Mouse (Mus musculus): ENCODE measurements around the gene Dcun1d1. TPM values are rescaled to one million over a fixed set of nuclear protein-coding genes. Genes with fewer than 3 reads are reported as not detected.

The Dcun1d1 gene
- total and polyA plus RNA-seq, 2 experiments from 2014 or later, result 72.9 to 88.9 TPM

DNA sequence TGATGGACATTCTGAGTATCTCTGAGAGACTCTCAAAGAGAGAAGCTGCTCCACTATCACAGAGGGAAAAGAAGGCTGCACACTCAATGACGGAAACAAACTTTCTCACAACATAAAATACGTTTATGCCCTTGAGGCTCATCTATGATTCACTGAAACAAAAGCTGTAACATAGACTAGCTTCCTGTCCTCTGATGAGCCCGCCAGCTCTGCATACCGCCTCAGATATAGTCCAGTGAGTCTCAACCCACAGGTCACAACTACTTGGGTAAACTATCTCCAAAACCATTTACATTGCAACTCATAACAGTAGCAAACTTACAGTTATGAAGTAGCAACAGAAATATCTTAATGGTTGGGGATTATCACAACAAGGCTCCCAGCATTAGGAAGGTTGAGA lies 14.7 kb downstream of the Dcun1d1 start:
- no peak overlapping the region for H3K4me3 ChIP-seq (ENCODE audit: low read depth, low read length)
- no peak for DNase-seq (ENCODE audit: low spot score)
- peaks cover 10% of the 10 kb centered on the region; the same call in 1 of the 2 replicates for H3K36me3 ChIP-seq (replicated peaks; ENCODE audit: control insufficient read depth, insufficient read depth, low read length)
- H3K9ac ChIP-seq (replicated peaks; ENCODE audit: low read depth, low read length), result no peak overlapping the region
- WGBS, result 60% methylated on average over 4 of the region's 4 CpGs
- peaks cover 14% of the 10 kb centered on the region; the same call in 1 of the 2 replicates for H3K4me1 ChIP-seq (ENCODE audit: control insufficient read depth, insufficient read depth)
- no peak overlapping the region for H3K4me2 ChIP-seq (ENCODE audit: low read depth, low read length)
- H3K27me3 ChIP-seq (ENCODE audit: control insufficient read depth, insufficient read depth, low read length), result no peaks in the 10 kb centered on the region
- no peaks in the 10 kb centered on the region for H3K9me3 ChIP-seq (replicated peaks; ENCODE audit: control insufficient read depth, low read length)
- TF ChIP-seq EP300 (IDR thresholded peaks at IDR 0.05; ENCODE audit: low read depth), result no peak
- no peak for TF ChIP-seq CTCF (IDR thresholded peaks at IDR 0.05; ENCODE audit: low read depth)
- H3K27ac ChIP-seq (ENCODE audit: low read depth), result no peak overlapping the region
- no peak for ATAC-seq (ENCODE audit: insufficient read depth, low read depth)

DNA sequence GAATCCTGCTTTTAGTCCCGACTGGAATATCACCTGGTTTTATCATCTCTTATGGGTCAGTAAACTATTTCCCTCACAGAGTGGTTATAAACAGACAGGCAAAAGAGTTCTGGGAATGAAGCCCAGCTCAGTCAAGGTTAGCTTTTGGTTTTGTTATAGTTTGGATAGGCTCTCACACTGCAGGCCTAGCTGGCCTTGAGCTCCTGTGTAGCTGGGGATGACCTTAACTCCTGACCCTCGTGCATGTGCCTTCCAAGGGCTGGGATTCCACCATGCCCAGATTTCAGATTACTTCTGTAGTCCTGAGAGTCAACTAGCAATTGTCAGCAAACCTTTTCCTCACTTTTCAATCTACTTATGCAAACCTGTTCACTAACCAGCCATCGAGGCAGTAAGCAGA lies 19.0 kb downstream of the Dcun1d1 start:
- TF ChIP-seq CTCF (IDR thresholded peaks at IDR 0.05; ENCODE audit: low read depth) (no peak), EP300 (IDR thresholded peaks at IDR 0.05; ENCODE audit: low read depth) (no peak)
- Histone ChIP-seq H3K27ac (ENCODE audit: low read depth) (no peak overlapping the region), H3K36me3 (replicated peaks; ENCODE audit: control insufficient read depth, insufficient read depth, low read length) (peaks cover 30% of the 10 kb centered on the region), H3K9ac (replicated peaks; ENCODE audit: low read depth, low read length) (no peak overlapping the region), H3K4me3 (ENCODE audit: low read depth, low read length) (no peak overlapping the region), H3K4me2 (ENCODE audit: low read depth, low read length) (no peak overlapping the region), H3K4me1 (ENCODE audit: control insufficient read depth, insufficient read depth) (no peaks in the 10 kb centered on the region), H3K27me3 (ENCODE audit: control insufficient read depth, insufficient read depth, low read length) (no peaks in the 10 kb centered on the region), H3K9me3 (replicated peaks; ENCODE audit: control insufficient read depth, low read length) (no peaks in the 10 kb centered on the region)
- ATAC-seq (ENCODE audit: insufficient read depth, low read depth), result no peak
- no peak for DNase-seq (ENCODE audit: low spot score)
- 50% methylated on average over 3 of the region's 3 CpGs for WGBS

GRCm38 (mm10) chr3:35908982-35909680 lies 28.1 kb downstream of the Dcun1d1 start:
- 79% methylated on average over 7 of the region's 7 CpGs for WGBS
- Histone ChIP-seq H3K27ac (ENCODE audit: low read depth) (no peak overlapping the region), H3K9me3 (replicated peaks; ENCODE audit: control insufficient read depth, low read length) (no peaks in the 10 kb centered on the region), H3K27me3 (ENCODE audit: control insufficient read depth, insufficient read depth, low read length) (no peaks in the 10 kb centered on the region), H3K9ac (replicated peaks; ENCODE audit: low read depth, low read length) (no peak overlapping the region), H3K4me2 (ENCODE audit: low read depth, low read length) (no peak overlapping the region), H3K4me1 (ENCODE audit: control insufficient read depth, insufficient read depth) (no peaks in the 10 kb centered on the region), H3K36me3 (replicated peaks; ENCODE audit: control insufficient read depth, insufficient read depth, low read length) (peaks cover 26% of the 10 kb centered on the region; the same call in 1 of the 2 replicates), H3K4me3 (ENCODE audit: low read depth, low read length) (no peak overlapping the region)
- DNase-seq (ENCODE audit: low spot score) (no peak), ATAC-seq (ENCODE audit: insufficient read depth, low read depth) (no peak)
- TF ChIP-seq CTCF (IDR thresholded peaks at IDR 0.05; ENCODE audit: low read depth) (no peak), EP300 (IDR thresholded peaks at IDR 0.05; ENCODE audit: low read depth) (no peak)

GRCm38 (mm10) chr3:35900555-35901204 lies 36.6 kb downstream of the Dcun1d1 start:
- DNase-seq (ENCODE audit: low spot score), result no peak

GRCm38 (mm10) chr3:35899109-35899508 lies 38.1 kb downstream of the Dcun1d1 start:
- DNase-seq (ENCODE audit: low spot score) (no peak), ATAC-seq (ENCODE audit: insufficient read depth, low read depth) (no peak)
- peaks cover 30% of the 10 kb centered on the region for H3K36me3 ChIP-seq (replicated peaks; ENCODE audit: control insufficient read depth, insufficient read depth, low read length)

More at GRCm38 (mm10) chr3:35900555-35901204, 36.6 kb downstream of the Dcun1d1 start:
- Histone ChIP-seq H3K9me3 (replicated peaks; ENCODE audit: control insufficient read depth, low read length) (no peaks in the 10 kb centered on the region), H3K27ac (ENCODE audit: low read depth) (no peak overlapping the region), H3K4me1 (ENCODE audit: control insufficient read depth, insufficient read depth) (no peaks in the 10 kb centered on the region), H3K4me3 (ENCODE audit: low read depth, low read length) (no peak overlapping the region), H3K36me3 (replicated peaks; ENCODE audit: control insufficient read depth, insufficient read depth, low read length) (peaks cover 34% of the 10 kb centered on the region), H3K4me2 (ENCODE audit: low read depth, low read length) (no peak overlapping the region), H3K9ac (replicated peaks; ENCODE audit: low read depth, low read length) (no peak overlapping the region), H3K27me3 (ENCODE audit: control insufficient read depth, insufficient read depth, low read length) (no peaks in the 10 kb centered on the region)
- 92% methylated on average over 5 of the region's 5 CpGs for WGBS
- TF ChIP-seq EP300 (IDR thresholded peaks at IDR 0.05; ENCODE audit: low read depth) (no peak), CTCF (IDR thresholded peaks at IDR 0.05; ENCODE audit: low read depth) (no peak)
- ATAC-seq (ENCODE audit: insufficient read depth, low read depth), result no peak

More at GRCm38 (mm10) chr3:35899109-35899508, 38.1 kb downstream of the Dcun1d1 start:
- Histone ChIP-seq H3K27me3 (ENCODE audit: control insufficient read depth, insufficient read depth, low read length) (no peaks in the 10 kb centered on the region), H3K27ac (ENCODE audit: low read depth) (no peak overlapping the region), H3K4me1 (ENCODE audit: control insufficient read depth, insufficient read depth) (no peaks in the 10 kb centered on the region), H3K9me3 (replicated peaks; ENCODE audit: control insufficient read depth, low read length) (no peaks in the 10 kb centered on the region), H3K4me3 (ENCODE audit: low read depth, low read length) (no peak overlapping the region), H3K4me2 (ENCODE audit: low read depth, low read length) (no peak overlapping the region), H3K9ac (replicated peaks; ENCODE audit: low read depth, low read length) (no peak overlapping the region)
- whole genome bisulfite sequencing, result 95% methylated on average over 3 of the region's 3 CpGs
- TF ChIP-seq EP300 (IDR thresholded peaks at IDR 0.05; ENCODE audit: low read depth) (no peak), CTCF (IDR thresholded peaks at IDR 0.05; ENCODE audit: low read depth) (no peak)
